Mouse (Mus musculus) limb, embryonic 14.5 days (tissue): ENCODE measurements around the gene Rps6kb2. TPM values are rescaled to one million over a fixed set of nuclear protein-coding genes. Genes with fewer than 3 reads are reported as not detected.

ENCODE experiments used
- ATAC-seq: fragments of 200-750 bp; cut with Nextera tagmentation; 2 replicates; pipeline ENCODE4 v1.8.0; 2017; ENCODE audit warnings: low read depth, moderate number of reproducible peaks, moderate TSS enrichment; ENCODE audit not compliant: low FRiP score
- DNase-seq: peaks from one replicate; pipeline ENCODE4 v3.0.0-alpha.2; 2015; ENCODE audit warnings: low spot score
- H3K27ac ChIP-seq: fragments of 300-500 bp; sonication (generic); replicated peaks from 2 replicates; pipeline ENCODE4 v1.5.1; 2014; ENCODE audit warnings: low read depth, mild to moderate bottlenecking, low read length, moderate library complexity, mixed read lengths
- H3K27me3 ChIP-seq: fragments of 300-500 bp; sonication (generic); 2 replicates; pipeline ENCODE4 v1.6.1; 2014; ENCODE audit warnings: low read length, mixed read lengths; ENCODE audit not compliant: control insufficient read depth, insufficient read depth
- H3K36me3 ChIP-seq: fragments of 300-500 bp; sonication (generic); 2 replicates; pipeline ENCODE4 v1.6.1; 2014; ENCODE audit warnings: mild to moderate bottlenecking, low read length, moderate library complexity, mixed read lengths; ENCODE audit not compliant: control insufficient read depth, insufficient read depth
- H3K4me1 ChIP-seq: fragments of 300-500 bp; sonication (generic); 2 replicates; pipeline ENCODE4 v1.6.1; 2014; ENCODE audit warnings: antibody characterized with exemption, low read length, mixed read lengths; ENCODE audit not compliant: control insufficient read depth, insufficient read depth
- H3K4me2 ChIP-seq: fragments of 300-500 bp; sonication (generic); replicated peaks from 2 replicates; pipeline ENCODE4 v1.6.1; 2014; ENCODE audit warnings: low read depth, mild to moderate bottlenecking, low read length, moderate library complexity; ENCODE audit not compliant: severe bottlenecking
- H3K4me3 ChIP-seq: fragments of 300-500 bp; sonication (generic); replicated peaks from 2 replicates; pipeline ENCODE4 v1.5.1; 2014; ENCODE audit warnings: low read length
- H3K9ac ChIP-seq: fragments of 300-500 bp; sonication (generic); 2 replicates; pipeline ENCODE4 v1.6.1; 2014; ENCODE audit warnings: mild to moderate bottlenecking, low read depth, low read length, moderate library complexity; ENCODE audit not compliant: severe bottlenecking
- H3K9me3 ChIP-seq: fragments of 300-500 bp; sonication (generic); 2 replicates; pipeline ENCODE4 v1.6.1; 2016; ENCODE audit warnings: low read length; ENCODE audit not compliant: control insufficient read depth
- POLR2A ChIP-seq: fragments of 200-500 bp; IDR thresholded peaks from 2 replicates; pipeline ENCODE4 v1.8.0; 2012; ENCODE audit warnings: inconsistent platforms, mild to moderate bottlenecking, moderate library complexity, borderline replicate concordance; ENCODE audit not compliant: insufficient read depth, insufficient read length; ENCODE audit errors: extremely low read depth
- WGBS: fragments of 180-500 bp; shearing (Covaris S2); extraction: QIAGEN DNeasy Blood & Tissue Kit; methylation state at CpG from one replicate; pipeline ENCODE4 v1.1.7; 2014; 5-methylcytosine and 5-hydroxymethylcytosine counted together
- polyA plus RNA-seq, 2 experiments: library from polyadenylated mRNA; depleted of rRNA in 1 of 2; stranded (reverse) in 1 of 2; unstranded in 1 of 2; fragments of >200 nt; fragmentation: Nextera tagmentation in 1 of 2; extraction: Ambion mirVana in 1 of 2; gene quantifications; 2 replicates each; pipeline versions ENCODE4 v1.2.1 to v1.2.3; 2012 to 2014

The Rps6kb2 gene
- polyA plus RNA-seq, 2 experiments, result 43.0 to 76.4 TPM

DNA sequence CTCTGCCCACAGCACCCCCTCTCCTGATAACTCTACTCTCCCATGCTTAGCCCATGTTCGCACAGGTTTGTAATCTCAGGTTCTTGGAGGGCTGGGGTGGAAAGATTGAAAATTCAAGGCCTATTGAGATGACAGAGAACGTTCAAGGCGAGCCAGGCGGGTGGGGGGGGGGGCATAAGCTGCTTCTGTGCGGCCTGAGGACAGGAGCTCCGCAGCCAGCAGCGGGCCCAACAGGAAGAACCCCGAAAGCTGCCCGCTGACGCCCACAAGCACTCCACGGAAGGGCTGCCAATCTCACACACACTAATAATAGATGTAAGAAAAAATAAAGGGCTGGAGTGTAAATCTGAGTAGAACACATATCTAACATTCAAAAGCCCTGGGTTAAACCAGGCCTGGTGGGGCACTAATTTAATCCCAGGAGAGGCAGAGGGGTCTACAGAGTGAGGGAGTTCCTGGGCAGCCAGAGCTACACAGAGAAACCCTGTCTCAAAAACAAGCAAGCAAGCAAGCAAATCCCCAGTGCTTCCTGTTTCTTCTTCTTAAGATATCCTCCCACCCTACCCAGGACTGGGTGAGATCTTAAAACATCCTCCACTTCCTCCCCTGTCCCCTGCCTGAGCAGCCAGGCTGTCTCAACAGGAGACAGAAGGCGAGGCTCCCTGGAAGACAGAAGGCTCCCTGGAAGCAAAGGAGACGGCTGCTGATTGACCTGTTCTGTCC, 40.6 kb upstream of the Rps6kb2 start:
- Histone ChIP-seq H3K27ac (no peak overlapping the region), H3K4me3 (no peak overlapping the region), H3K36me3 (peaks cover 16% of the 10 kb centered on the region), H3K27me3 (no peaks in the 10 kb centered on the region), H3K4me2 (no peak overlapping the region), H3K9me3 (no peaks in the 10 kb centered on the region), H3K4me1 (peaks cover 16% of the 10 kb centered on the region), H3K9ac (no peak overlapping the region)
- no peak for ATAC-seq
- DNase-seq, result no peak
- 60% methylated on average over 13 of the region's 13 CpGs for WGBS
- no peak for TF ChIP-seq POLR2A

- TF ChIP-seq POLR2A, result no peak
- Histone ChIP-seq H3K4me1 (peaks cover 16% of the 10 kb centered on the region), H3K27ac (no peak overlapping the region), H3K27me3 (no peaks in the 10 kb centered on the region), H3K36me3 (peaks cover 22% of the 10 kb centered on the region), H3K9ac (no peak overlapping the region), H3K4me3 (no peak overlapping the region), H3K9me3 (no peaks in the 10 kb centered on the region), H3K4me2 (no peak overlapping the region)
- 62% methylated on average over 3 of the region's 3 CpGs for WGBS
- DNase-seq (no peak), ATAC-seq (no peak)
Observed at GRCm38 (mm10) chr19:4203148-4203547, 40.0 kb upstream of the Rps6kb2 start.

DNA sequence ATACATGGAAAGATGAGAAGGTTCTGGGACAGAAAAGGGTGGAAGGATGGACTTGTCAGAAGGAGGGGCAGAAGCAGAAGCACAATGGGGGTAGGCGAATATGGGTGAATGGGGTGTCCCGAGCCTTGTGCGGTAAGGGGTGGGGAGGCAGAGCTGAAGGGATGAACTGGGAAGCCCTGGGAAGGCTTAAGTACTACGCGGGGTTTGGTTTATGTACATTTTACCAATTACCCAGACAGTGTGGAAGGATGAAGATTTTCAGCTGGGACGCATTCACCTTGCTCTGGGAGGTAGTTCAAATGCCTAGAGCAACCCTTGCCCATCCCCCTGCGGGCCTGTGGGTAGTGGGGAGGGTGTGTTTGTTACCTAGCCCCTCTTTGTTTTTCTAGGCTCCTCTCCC, 39.0 kb upstream of the Rps6kb2 start:
- 29% methylated on average over 7 of the region's 7 CpGs for WGBS
- H3K4me2 ChIP-seq, result peak overlapping the region; percentile 98
- no peak for ATAC-seq
- no peaks in the 10 kb centered on the region for H3K9me3 ChIP-seq
- DNase-seq, result no peak
- no peak overlapping the region for H3K27ac ChIP-seq
- no peaks in the 10 kb centered on the region for H3K27me3 ChIP-seq
- peak overlapping the region; percentile 67 for H3K4me3 ChIP-seq
- peak overlapping the region; percentile 73 for H3K9ac ChIP-seq
- peaks cover 16% of the 10 kb centered on the region for H3K4me1 ChIP-seq
- no peak for TF ChIP-seq POLR2A
- H3K36me3 ChIP-seq, result peaks cover 32% of the 10 kb centered on the region

DNA sequence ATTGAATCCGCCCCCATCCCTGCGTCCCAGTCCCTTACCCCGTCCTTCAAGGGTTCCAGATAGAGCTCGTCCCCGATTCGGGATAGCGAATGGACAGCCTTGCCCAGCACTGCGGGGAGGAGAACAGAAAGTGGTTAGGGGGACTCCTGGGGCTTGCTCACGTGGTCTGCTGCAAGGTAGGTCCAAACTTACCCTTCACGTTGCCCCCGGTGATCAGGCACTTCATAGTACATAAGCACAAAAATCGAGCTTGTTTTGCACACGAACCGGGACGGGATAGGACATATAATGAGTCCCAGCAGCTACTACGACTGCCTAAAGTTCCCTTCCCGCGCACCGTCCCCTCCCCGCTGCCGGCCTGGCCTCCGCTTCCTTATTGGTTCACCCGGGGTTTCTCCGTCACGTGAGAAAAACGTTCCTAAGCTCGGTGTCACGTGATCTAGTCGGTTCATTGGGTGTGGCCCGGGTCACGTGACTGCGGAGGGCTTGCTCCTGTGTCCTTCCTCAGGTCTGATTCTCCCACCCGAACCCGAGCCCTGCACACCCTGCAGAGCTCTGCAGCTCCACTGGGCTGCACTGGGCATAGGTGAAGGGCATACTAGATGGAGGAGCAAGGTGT, 38.2 kb upstream of the Rps6kb2 start, which contains the start of gene Rad9a:
Gene Rad9a (minus strand): TSS at position 372 of the 619 bp plus-strand sequence.
- Histone ChIP-seq H3K27ac (peak within 1 kb of the TSS; percentile 65; the same call in 1 of the 2 replicates), H3K9me3 (no peaks in the 10 kb centered on the region), H3K4me2 (peak within 1 kb of the TSS; percentile 98), H3K9ac (peak within 1 kb of the TSS; percentile 73), H3K4me1 (peaks cover 16% of the 10 kb centered on the region), H3K36me3 (peaks cover 39% of the 10 kb centered on the region), H3K4me3 (peak within 1 kb of the TSS; percentile 67), H3K27me3 (no peaks in the 10 kb centered on the region)
- TF ChIP-seq POLR2A, result no peak
- DNase-seq, result peak; percentile 99
- WGBS, result under 1% methylated on average over 34 of the region's 34 CpGs
- ATAC-seq, result peak; percentile 91

DNA sequence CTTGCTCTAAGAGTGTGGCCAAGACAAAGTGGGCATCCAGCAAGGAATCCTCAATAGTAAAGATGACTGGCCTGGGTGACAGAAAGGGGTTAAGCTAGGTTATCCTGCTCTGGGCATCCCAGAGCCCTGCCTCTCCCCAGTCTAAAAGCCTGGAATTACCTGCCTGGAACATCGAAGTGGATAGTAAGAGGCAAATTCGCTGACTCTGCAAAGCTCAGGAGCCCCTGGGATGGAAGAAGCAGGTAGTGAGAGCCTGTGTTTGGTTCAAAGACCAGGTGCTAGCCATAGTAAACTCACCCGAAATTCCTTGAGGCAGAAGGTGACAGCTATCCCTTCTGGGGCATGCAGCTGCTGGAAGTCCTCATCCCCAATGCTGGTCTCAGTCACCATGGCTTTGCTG, 34.0 kb upstream of the Rps6kb2 start:
- H3K4me2 ChIP-seq, result no peak overlapping the region
- no peak overlapping the region for H3K4me3 ChIP-seq
- H3K9ac ChIP-seq, result no peak overlapping the region
- H3K4me1 ChIP-seq, result peaks cover 24% of the 10 kb centered on the region
- H3K36me3 ChIP-seq, result peaks cover 74% of the 10 kb centered on the region
- 58% methylated on average over 3 of the region's 3 CpGs for WGBS
- H3K9me3 ChIP-seq, result no peaks in the 10 kb centered on the region
- ATAC-seq (no peak), DNase-seq (no peak)
- no peak overlapping the region for H3K27ac ChIP-seq
- no peaks in the 10 kb centered on the region for H3K27me3 ChIP-seq
- no peak for TF ChIP-seq POLR2A
